Mouse (Mus musculus) forebrain, embryonic 15.5 days (tissue): ENCODE measurements around the gene Glt6d1. TPM values are rescaled to one million over a fixed set of nuclear protein-coding genes. Genes with fewer than 3 reads are reported as not detected.

Experiments used
- ATAC-seq: fragments of 200-750 bp; cut with Nextera tagmentation; replicated peaks from 2 replicates; pipeline ENCODE4 v1.8.0; 2017; ENCODE audit warnings: mild to moderate bottlenecking, moderate TSS enrichment, moderate library complexity
- H3K27ac ChIP-seq: fragments of 300-500 bp; sonication (generic); replicated peaks from 2 replicates; pipeline ENCODE4 v1.5.1; 2015; ENCODE audit warnings: mild to moderate bottlenecking, inconsistent platforms
- H3K27me3 ChIP-seq: fragments of 300-500 bp; sonication (generic); 2 replicates; pipeline ENCODE4 v1.6.1; 2015; ENCODE audit warnings: inconsistent platforms
- H3K36me3 ChIP-seq: fragments of 300-500 bp; sonication (generic); 2 replicates; pipeline ENCODE4 v1.6.1; 2015; ENCODE audit warnings: mild to moderate bottlenecking, inconsistent platforms
- H3K4me1 ChIP-seq: fragments of 300-500 bp; sonication (generic); 2 replicates; pipeline ENCODE4 v1.6.1; 2015; ENCODE audit warnings: inconsistent platforms
- H3K4me2 ChIP-seq: fragments of 300-500 bp; sonication (generic); replicated peaks from 2 replicates; pipeline ENCODE4 v1.6.1; 2015; ENCODE audit warnings: mild to moderate bottlenecking, inconsistent platforms
- H3K4me3 ChIP-seq: fragments of 300-500 bp; sonication (generic); 2 replicates; pipeline ENCODE4 v1.5.1; 2015; ENCODE audit warnings: mild to moderate bottlenecking, inconsistent platforms
- H3K9ac ChIP-seq: fragments of 300-500 bp; sonication (generic); replicated peaks from 2 replicates; pipeline ENCODE4 v1.6.1; 2015; ENCODE audit warnings: mild to moderate bottlenecking, inconsistent platforms
- H3K9me3 ChIP-seq: fragments of 300-500 bp; sonication (generic); 2 replicates; pipeline ENCODE4 v1.6.1; 2016; ENCODE audit warnings: inconsistent platforms
- WGBS: fragments of 180-500 bp; shearing (Covaris S2); methylation state at CpG from one replicate; pipeline ENCODE4 v1.1.7; 2015; ENCODE audit warnings: mixed read lengths; 5-methylcytosine and 5-hydroxymethylcytosine counted together
- polyA plus RNA-seq: library from polyadenylated mRNA; unstranded; fragments of >200 nt; fragmentation: Nextera tagmentation; extraction: Ambion mirVana; gene quantifications from 2 replicates; pipeline ENCODE4 v1.2.1, GENCODE M21; 2015

Glt6d1 gene
- polyA plus RNA-seq, 1 experiment from 2014 or later, result not detected

DNA sequence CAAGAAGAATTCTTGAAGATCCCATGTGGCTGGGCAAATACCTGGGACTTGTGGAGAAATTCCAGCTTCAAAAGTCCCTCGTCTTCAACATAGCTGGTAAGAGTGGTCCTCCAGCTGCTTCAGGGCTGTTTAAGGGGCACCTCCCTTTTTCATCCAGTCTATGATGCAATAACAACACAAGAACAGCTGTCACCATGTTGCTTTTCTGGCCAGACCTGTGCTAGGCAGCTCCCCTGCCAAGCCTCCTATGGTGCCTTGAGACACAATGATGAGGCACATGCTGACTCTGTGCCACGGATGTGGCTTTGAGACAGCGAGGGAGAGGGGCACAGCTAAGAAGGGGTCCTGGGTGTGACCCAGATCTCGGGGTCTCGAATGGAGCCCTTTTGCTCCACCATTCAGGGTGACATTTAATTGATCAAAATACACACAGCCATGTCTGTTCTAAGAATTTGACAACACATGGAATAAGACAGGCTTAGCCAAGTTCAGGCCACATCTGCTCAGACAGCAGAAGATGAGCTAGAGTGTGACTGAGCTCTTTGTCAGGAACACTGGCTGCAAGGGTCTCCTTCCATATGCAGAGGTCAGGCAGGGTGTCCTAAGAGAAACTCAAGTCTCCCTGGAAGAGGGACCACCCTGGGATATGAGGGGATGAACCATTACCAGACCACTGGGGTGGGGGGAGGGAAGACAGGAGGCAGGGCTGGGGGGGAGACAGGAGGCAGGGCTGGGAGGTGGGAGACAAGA, 29.9 kb downstream of the Glt6d1 start:
- Histone ChIP-seq H3K4me1 (no peaks in the 10 kb centered on the region), H3K4me2 (no peak overlapping the region), H3K9ac (no peak overlapping the region), H3K9me3 (no peaks in the 10 kb centered on the region), H3K36me3 (no peaks in the 10 kb centered on the region), H3K27ac (no peak overlapping the region), H3K4me3 (no peak overlapping the region), H3K27me3 (no peaks in the 10 kb centered on the region)
- no peak for ATAC-seq
- 70% methylated on average over 5 of the region's 5 CpGs for WGBS

DNA sequence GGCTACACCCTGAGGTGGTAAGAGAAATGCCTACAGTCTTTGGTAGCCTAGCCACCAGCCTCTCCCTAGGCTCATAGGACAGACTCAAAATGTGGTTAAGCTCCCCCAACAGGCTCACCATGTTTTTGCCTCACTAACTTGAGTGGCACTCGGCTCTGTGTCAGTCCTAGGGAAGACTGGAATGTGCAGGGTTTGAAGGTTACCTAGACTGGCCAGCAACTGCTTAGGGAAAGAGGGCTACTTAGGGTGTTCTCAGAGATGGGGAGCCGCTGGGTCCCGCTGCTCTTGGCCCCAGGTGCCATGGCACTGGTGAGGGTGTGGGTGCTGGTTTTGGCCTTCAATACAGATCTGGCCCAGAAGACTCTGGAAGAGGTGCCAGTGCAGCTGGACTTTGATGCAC, 33.7 kb downstream of the Glt6d1 start, which contains the start of gene Gm13539:
Gene Gm13539, plus strand, starts transcription at position 301 of the 400 bp plus-strand sequence.
- ATAC-seq, result no peak
- no peaks in the 10 kb centered on the region for H3K9me3 ChIP-seq
- H3K36me3 ChIP-seq, result no peaks in the 10 kb centered on the region
- H3K4me1 ChIP-seq, result no peaks in the 10 kb centered on the region
- H3K9ac ChIP-seq, result no peak within 1 kb of the TSS
- no peak within 1 kb of the TSS for H3K27ac ChIP-seq
- H3K4me2 ChIP-seq, result no peak within 1 kb of the TSS
- H3K4me3 ChIP-seq, result no peak within 1 kb of the TSS
- 87% methylated on average over 3 of the region's 3 CpGs for WGBS
- H3K27me3 ChIP-seq, result no peaks in the 10 kb centered on the region

DNA sequence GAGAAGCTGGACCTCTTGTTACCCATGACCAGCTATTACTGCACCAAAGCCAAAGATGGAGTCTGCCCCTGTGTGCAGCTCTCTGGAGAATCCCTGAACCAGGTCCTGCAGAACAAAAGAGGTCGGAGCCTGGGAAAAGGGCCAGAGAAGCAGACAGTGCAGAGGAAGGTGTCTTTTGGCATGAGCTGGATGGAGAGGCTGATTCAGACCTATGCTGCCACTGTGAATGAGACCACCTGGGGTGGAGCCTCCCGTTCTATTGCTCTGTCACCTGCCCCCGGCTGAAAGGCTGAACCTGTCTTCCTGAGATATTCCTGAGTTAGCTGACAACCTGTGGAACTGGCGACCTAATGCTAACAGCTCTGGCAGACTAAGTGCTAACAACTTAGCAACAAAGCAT, 34.7 kb downstream of the Glt6d1 start:
- Histone ChIP-seq H3K4me1 (no peaks in the 10 kb centered on the region), H3K9me3 (no peaks in the 10 kb centered on the region), H3K27ac (no peak overlapping the region), H3K4me2 (no peak overlapping the region), H3K36me3 (no peaks in the 10 kb centered on the region), H3K27me3 (no peaks in the 10 kb centered on the region), H3K9ac (no peak overlapping the region), H3K4me3 (no peak overlapping the region)
- 71% methylated on average over 4 of the region's 4 CpGs for WGBS
- ATAC-seq, result no peak

DNA sequence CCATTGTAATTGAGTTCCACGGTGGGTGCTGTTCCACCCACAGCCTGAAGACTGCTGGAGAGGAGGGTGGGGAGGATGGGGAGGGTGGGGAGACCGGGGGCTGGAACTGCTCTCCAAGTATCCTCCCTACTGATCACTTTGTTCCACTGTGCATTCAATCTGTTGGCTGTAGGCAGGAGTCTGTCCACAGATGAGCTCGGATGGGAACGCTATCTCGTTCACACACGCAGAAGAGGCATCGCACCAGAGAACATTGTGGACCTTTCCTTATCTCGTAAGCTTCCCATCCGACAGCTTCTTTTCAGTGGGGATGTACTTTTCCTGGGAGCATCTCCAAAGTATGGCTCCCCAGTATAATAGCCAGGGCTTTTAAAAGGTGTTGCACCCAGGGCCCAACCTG, 36.6 kb downstream of the Glt6d1 start:
- ATAC-seq, result no peak
- 91% methylated on average over 9 of the region's 9 CpGs for WGBS

DNA sequence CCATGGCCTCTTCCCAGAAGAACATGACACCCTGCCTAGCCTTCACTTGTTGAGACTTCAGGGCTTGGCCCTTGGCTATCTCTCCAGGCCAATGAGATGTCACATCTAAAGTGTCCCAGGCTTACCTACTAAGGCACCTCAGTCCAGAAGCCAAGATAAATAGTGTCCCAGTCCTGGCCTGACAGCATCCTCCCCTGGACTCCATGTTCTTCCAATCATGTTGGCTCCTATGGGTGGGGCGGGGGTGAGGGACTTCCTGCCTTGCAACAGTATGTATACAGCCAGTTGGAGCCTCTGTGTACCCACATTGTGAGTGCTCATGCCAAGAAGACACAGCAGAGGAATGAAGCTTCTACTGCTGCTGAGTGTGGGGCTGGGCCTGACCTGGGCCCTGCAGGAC, 38.9 kb downstream of the Glt6d1 start, which contains the start of gene Lcn11:
Gene Lcn11, plus strand, starts transcription at position 301 of the 400 bp plus-strand sequence.
- H3K4me2 ChIP-seq, result no peak within 1 kb of the TSS
- no peaks in the 10 kb centered on the region for H3K27me3 ChIP-seq
- no peaks in the 10 kb centered on the region for H3K36me3 ChIP-seq
- ATAC-seq, result no peak
- no peak within 1 kb of the TSS for H3K9ac ChIP-seq
- no peaks in the 10 kb centered on the region for H3K4me1 ChIP-seq
- WGBS, result 88% methylated on average over 1 of the region's 1 CpGs
- H3K9me3 ChIP-seq, result no peaks in the 10 kb centered on the region
- H3K27ac ChIP-seq, result no peak within 1 kb of the TSS
- no peak within 1 kb of the TSS for H3K4me3 ChIP-seq

More for the DNA sequence above, 36.6 kb downstream of the Glt6d1 start:
- H3K27ac ChIP-seq, result no peak overlapping the region
- no peak overlapping the region for H3K9ac ChIP-seq
- H3K9me3 ChIP-seq, result no peaks in the 10 kb centered on the region
- H3K4me1 ChIP-seq, result no peaks in the 10 kb centered on the region
- no peaks in the 10 kb centered on the region for H3K36me3 ChIP-seq
- H3K4me2 ChIP-seq, result no peak overlapping the region
- H3K4me3 ChIP-seq, result no peak overlapping the region
- H3K27me3 ChIP-seq, result no peaks in the 10 kb centered on the region

DNA sequence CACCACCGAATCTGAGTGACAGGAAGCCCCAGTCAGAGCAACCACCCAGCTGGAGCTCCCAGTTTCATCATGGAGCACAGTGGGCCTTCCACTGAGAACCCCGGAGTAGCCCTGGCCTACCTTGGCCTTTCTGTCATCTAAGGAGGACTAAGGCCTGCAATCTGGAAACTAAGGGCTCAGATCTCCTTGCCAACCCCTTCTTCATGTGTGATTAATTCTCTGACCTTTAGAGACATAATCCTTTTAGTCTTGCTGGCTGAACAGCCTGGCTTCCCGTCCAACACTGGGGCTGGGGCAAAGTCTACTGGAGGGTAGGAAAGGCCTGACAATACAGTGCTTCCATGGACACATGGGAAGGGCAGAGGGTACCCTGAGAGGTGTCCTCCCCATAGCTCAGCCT, 39.7 kb downstream of the Glt6d1 start:
- H3K4me2 ChIP-seq, result no peak overlapping the region
- H3K4me3 ChIP-seq, result no peak overlapping the region
- ATAC-seq, result no peak
- H3K27ac ChIP-seq, result no peak overlapping the region
- H3K9me3 ChIP-seq, result no peaks in the 10 kb centered on the region
- H3K36me3 ChIP-seq, result no peaks in the 10 kb centered on the region
- no peaks in the 10 kb centered on the region for H3K4me1 ChIP-seq
- WGBS, result 56% methylated on average over 3 of the region's 3 CpGs
- no peaks in the 10 kb centered on the region for H3K27me3 ChIP-seq
- no peak overlapping the region for H3K9ac ChIP-seq

DNA sequence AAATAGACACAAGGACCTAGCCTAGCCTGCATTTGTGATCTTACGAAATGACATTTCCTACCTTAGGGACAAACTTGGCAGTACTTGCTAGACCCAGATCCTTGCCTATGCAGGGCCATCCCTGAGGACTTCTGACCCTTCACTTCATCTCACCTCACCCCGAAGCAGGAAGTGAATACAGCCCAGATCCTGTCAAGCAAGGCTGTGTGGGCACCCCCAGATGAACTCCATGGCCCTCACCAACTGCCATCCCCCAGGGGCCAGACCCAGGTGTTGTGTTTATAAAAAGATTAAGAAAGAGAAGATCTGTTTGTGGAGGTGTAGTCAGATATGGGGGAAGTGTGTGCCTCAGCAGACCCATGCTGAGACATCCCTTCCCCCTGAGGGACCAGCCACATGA, 41.0 kb downstream of the Glt6d1 start:
- Histone ChIP-seq H3K4me3 (no peak overlapping the region), H3K27me3 (no peaks in the 10 kb centered on the region), H3K9me3 (no peaks in the 10 kb centered on the region), H3K4me1 (no peaks in the 10 kb centered on the region), H3K27ac (no peak overlapping the region), H3K36me3 (no peaks in the 10 kb centered on the region), H3K4me2 (no peak overlapping the region), H3K9ac (no peak overlapping the region)
- 87% methylated on average over 2 of the region's 2 CpGs for WGBS
- ATAC-seq, result no peak

DNA sequence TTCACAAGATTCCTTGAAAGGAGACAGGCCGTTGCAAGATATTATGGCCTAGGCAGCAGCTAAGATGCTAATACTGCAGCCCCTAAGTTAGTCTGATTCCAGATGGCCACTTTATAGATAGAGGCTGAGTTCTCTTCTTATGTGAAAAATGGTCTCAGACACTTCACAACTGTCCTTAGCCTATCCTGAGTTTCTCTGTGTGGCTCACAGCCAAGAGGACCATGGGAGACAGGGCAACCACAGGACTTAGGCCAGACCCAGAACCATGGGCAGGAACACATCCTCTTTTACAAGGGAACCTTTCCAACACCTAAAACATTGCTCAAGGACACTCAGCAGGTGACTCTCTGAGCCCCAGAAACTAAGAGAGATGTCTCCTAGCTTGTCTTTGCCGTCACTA, 42.1 kb downstream of the Glt6d1 start:
- 89% methylated on average over 2 of the region's 2 CpGs for WGBS
- H3K9me3 ChIP-seq, result no peaks in the 10 kb centered on the region
- no peak overlapping the region for H3K4me2 ChIP-seq
- no peaks in the 10 kb centered on the region for H3K36me3 ChIP-seq
- no peaks in the 10 kb centered on the region for H3K27me3 ChIP-seq
- no peak for ATAC-seq
- H3K4me1 ChIP-seq, result no peaks in the 10 kb centered on the region
- no peak overlapping the region for H3K4me3 ChIP-seq
- no peak overlapping the region for H3K9ac ChIP-seq
- no peak overlapping the region for H3K27ac ChIP-seq

DNA sequence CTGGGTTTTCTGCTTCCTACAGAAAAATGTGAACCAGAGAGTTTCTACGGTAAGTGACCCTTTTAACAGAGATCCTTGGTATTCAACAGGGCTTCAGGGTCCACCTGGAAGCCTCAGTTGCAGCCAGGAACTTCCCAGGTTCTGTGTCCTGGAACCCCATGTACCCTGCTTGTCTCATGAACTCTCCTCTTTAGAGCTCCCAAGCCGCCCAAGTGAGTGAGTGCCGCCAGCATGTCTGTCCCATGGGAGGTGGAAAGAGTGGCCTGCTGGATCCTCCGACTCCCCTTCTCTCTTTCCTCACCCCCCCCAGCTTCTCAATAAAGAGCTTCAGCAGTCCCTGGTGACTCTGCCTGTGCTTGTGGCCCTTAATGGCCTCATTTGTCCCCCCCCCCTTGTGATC, 47.9 kb downstream of the Glt6d1 start:
- Histone ChIP-seq H3K4me2 (no peak overlapping the region), H3K4me3 (no peak overlapping the region), H3K36me3 (no peaks in the 10 kb centered on the region), H3K27me3 (no peaks in the 10 kb centered on the region), H3K4me1 (no peaks in the 10 kb centered on the region), H3K27ac (no peak overlapping the region), H3K9ac (no peak overlapping the region), H3K9me3 (no peaks in the 10 kb centered on the region)
- WGBS, result 89% methylated on average over 4 of the region's 4 CpGs
- no peak for ATAC-seq

DNA sequence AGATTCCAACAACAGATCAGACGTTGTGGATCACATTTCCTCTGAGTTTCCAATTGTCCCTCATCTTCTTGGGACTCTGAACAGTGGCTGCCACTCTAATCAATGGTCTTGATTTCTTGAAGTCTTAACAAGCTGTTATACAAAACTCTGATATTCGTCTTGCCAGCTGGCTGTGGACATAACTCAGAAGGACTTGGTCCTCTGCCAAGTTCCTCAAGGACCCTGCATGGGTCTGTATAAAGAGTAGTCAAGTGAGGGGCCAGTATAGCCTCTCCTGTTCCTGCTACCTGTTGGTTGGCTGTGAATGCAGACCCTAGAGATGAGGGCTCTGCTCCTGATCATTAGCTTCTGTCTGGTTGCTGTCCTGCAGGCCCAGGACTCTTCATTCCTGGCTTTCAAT, 50.4 kb downstream of the Glt6d1 start, which contains the start of gene Lcn3:
Gene Lcn3, plus strand, starts transcription at position 301 of the 400 bp plus-strand sequence.
- Histone ChIP-seq H3K9ac (no peak within 1 kb of the TSS), H3K4me1 (no peaks in the 10 kb centered on the region), H3K27ac (no peak within 1 kb of the TSS), H3K36me3 (no peaks in the 10 kb centered on the region), H3K9me3 (no peaks in the 10 kb centered on the region), H3K27me3 (no peaks in the 10 kb centered on the region), H3K4me3 (no peak within 1 kb of the TSS), H3K4me2 (no peak within 1 kb of the TSS)
- ATAC-seq, result no peak
- WGBS, result 47% methylated on average over 2 of the region's 2 CpGs

DNA sequence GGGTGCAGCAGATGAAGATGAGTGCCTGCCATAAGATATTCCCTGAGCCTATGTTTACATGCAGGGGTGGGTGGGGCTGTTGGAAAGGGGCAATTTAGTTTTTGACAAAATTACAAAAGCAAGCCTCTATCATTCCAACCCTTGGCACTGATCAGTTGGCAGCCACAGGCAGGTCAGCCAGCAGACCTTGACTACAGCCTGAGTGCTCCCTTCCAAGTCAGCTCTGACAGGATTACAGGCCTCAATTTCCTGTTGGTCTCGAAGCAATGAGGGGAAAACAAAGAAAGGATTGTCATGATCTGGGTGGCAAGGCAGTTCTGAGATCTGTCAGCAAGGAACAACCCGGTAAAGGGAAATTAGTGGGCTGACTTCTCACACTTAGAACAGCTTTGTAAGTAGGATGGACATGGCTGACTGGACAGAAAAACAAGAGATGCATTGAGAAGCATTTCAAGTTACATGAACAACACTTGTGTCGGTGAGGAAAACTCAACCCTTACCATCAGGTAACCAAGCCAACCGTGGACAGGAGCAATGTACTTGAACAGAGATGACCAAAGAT, 57.5 kb downstream of the Glt6d1 start:
- H3K27me3 ChIP-seq, result no peaks in the 10 kb centered on the region
- WGBS, result 57% methylated on average over 4 of the region's 4 CpGs
- no peak overlapping the region for H3K4me3 ChIP-seq
- no peaks in the 10 kb centered on the region for H3K9me3 ChIP-seq
- no peaks in the 10 kb centered on the region for H3K36me3 ChIP-seq
- no peaks in the 10 kb centered on the region for H3K4me1 ChIP-seq
- no peak for ATAC-seq
- no peak overlapping the region for H3K4me2 ChIP-seq
- H3K9ac ChIP-seq, result no peak overlapping the region
- no peak overlapping the region for H3K27ac ChIP-seq

DNA sequence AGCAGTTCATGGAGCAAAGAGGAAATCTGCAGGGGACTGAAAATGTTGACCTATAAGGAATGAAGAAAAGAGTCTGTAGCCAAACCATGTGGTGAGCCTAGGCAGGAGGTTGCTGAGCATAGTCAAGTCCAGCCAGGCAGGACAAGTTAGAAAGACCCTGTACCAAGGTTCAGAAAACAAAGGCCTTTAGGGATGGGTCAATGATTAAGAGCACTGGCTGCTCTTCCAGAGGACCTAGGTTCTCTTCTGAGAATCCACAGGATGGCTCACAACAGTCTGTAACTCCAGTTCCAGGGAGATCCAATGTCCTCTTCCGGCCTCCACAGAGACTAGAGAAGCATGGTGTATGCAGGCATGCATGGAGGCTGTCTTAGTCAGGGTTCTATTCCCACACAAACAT, 61.4 kb downstream of the Glt6d1 start:
- no peak overlapping the region for H3K4me2 ChIP-seq
- no peaks in the 10 kb centered on the region for H3K4me1 ChIP-seq
- H3K36me3 ChIP-seq, result no peaks in the 10 kb centered on the region
- no peak overlapping the region for H3K27ac ChIP-seq
- ATAC-seq, result no peak
- no peak overlapping the region for H3K4me3 ChIP-seq
- no peak overlapping the region for H3K9ac ChIP-seq
- no peaks in the 10 kb centered on the region for H3K27me3 ChIP-seq
- no peaks in the 10 kb centered on the region for H3K9me3 ChIP-seq
- WGBS, result 87% methylated on average over 1 of the region's 1 CpGs
